Mouse (Mus musculus): Measurements from ENCODE around the gene Tmed1. TPM values are rescaled to one million over a fixed set of nuclear protein-coding genes. Genes with fewer than 3 reads are reported as not detected.

The Tmed1 gene
- polyA plus RNA-seq (2014; fragmentation: Nextera tagmentation; extraction: Ambion mirVana) = 48.0 and 50.2 TPM in 2 replicates

DNA sequence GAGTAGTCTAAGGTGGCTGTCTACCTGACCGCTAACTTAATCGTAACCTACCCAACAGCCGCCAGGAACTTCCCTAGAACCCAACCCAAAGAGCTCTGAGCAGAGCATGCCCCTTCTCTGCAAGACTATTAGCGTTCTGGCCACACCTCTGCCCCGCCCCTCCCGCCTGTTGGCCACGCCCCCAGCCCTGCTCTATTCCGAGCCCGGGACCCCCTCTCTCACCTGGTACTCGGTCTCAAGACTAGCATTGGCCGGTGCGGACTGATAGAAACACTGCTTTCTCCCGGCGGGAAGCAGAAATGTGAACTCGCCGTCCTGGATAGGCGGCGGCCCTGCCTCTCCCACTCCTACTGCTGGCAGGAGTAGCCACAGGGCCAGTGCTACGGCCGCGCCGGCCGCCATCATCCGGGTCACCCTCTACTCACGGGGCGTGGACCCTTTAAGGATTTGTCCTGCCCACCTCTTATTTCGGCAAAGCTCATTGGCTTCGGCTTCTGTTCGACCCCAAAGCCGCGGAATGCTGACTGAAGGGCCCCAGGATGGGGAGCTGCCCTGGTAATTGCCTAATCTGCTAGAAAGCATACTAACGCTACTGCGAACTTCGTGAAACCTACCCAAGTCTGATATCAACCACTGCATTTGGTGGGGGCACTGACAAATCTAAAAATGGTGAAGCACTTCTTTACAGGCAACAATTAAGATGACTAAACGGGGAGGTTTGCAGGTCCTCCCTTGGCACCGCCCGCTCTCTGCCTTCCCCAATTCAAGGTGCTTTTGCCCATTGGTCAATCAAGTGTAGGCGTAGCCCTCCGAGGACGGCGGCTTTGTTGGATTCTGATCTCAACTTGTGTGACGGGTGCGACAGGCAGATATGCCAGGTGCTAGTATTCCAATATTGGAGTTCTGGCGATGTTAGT, at the start of gene Tmed1:
TSS of gene Tmed1 (minus strand) at position 481 of the 917 bp plus-strand sequence.
- H3K27ac ChIP-seq (replicated peaks; ENCODE audit: low read depth, low read length) = peak within 1 kb of the TSS; percentile 92
- H3K27me3 ChIP-seq (ENCODE audit: control insufficient read depth, insufficient read depth, low read length) = no peaks in the 10 kb centered on the region
- H3K9ac ChIP-seq (replicated peaks; ENCODE audit: low read length) = peak within 1 kb of the TSS; percentile 72
- under 1% methylated on average over 44 of the region's 44 CpGs for WGBS
- peak; percentile 94 for ATAC-seq (ENCODE audit: low FRiP score, low TSS enrichment)
- peak within 1 kb of the TSS; percentile 56 for H3K4me2 ChIP-seq (ENCODE audit: low read length)
- peaks cover 11% of the 10 kb centered on the region for H3K4me1 ChIP-seq (ENCODE audit: control insufficient read depth, insufficient read depth, low read length)
- peak within 1 kb of the TSS; percentile 72 for H3K4me3 ChIP-seq (replicated peaks; ENCODE audit: low read depth, low read length)
- peak; percentile 96 for DNase-seq
- H3K36me3 ChIP-seq (ENCODE audit: control insufficient read depth, insufficient read depth, low read length) = peaks cover 40% of the 10 kb centered on the region
- no peaks in the 10 kb centered on the region for H3K9me3 ChIP-seq (ENCODE audit: control insufficient read depth, low read length)

DNA sequence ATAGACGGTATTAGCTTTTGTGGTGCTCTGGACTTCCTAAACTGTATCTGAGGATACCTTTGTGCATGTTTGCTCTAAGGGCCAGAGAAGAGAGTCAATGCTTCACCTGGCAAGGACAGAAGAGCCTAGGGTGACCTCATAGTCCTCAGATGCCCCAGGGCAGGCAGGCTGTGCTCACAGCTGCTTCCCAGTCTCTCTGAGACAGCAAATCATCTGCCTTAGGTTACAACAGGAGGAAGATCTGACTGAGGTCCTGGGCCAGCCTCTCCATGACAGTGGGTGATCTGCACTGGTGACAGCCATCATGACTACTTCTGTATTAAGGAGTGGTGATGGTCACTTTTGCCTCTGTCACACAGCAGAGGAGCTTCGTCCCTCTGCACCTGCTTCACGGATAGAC, 49.1 kb upstream of the Tmed1 start:
- no peak overlapping the region for H3K9ac ChIP-seq (replicated peaks; ENCODE audit: low read length)
- peaks cover 19% of the 10 kb centered on the region for H3K36me3 ChIP-seq (ENCODE audit: control insufficient read depth, insufficient read depth, low read length)
- H3K4me2 ChIP-seq (ENCODE audit: low read length) = no peak overlapping the region
- no peaks in the 10 kb centered on the region for H3K9me3 ChIP-seq (ENCODE audit: control insufficient read depth, low read length)
- H3K27me3 ChIP-seq (ENCODE audit: control insufficient read depth, insufficient read depth, low read length) = no peaks in the 10 kb centered on the region
- H3K4me3 ChIP-seq (replicated peaks; ENCODE audit: low read depth, low read length) = no peak overlapping the region
- 92% methylated on average over 3 of the region's 3 CpGs for WGBS
- no peak for ATAC-seq (ENCODE audit: low FRiP score, low TSS enrichment)
- DNase-seq = no peak
- H3K27ac ChIP-seq (replicated peaks; ENCODE audit: low read depth, low read length) = no peak overlapping the region
- no peaks in the 10 kb centered on the region for H3K4me1 ChIP-seq (ENCODE audit: control insufficient read depth, insufficient read depth, low read length)

DNA sequence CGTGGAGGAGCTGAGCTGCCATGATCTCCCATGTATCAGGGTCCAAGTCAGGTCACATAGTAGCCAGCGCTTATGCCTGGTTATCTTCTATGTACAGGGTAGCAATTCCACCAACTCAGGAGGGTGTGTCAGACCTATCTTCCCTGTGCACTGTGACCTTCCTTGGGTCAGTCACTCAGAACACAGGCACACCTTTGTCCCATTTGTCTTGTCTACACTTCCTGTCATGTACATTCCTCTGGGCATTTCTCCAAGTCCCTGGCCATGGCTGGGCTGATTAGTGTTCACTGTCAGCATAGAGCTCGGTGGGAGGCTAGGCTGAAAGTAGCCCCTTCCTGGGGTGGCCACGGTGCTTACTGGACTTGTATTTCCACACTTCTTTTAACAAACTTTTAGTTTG, 48.3 kb upstream of the Tmed1 start:
- H3K27me3 ChIP-seq (ENCODE audit: control insufficient read depth, insufficient read depth, low read length) = no peaks in the 10 kb centered on the region
- H3K4me3 ChIP-seq (replicated peaks; ENCODE audit: low read depth, low read length) = no peak overlapping the region
- DNase-seq (no peak), ATAC-seq (ENCODE audit: low FRiP score, low TSS enrichment) (no peak)
- H3K36me3 ChIP-seq (ENCODE audit: control insufficient read depth, insufficient read depth, low read length) = peaks cover 19% of the 10 kb centered on the region
- H3K9ac ChIP-seq (replicated peaks; ENCODE audit: low read length) = no peak overlapping the region
- H3K4me2 ChIP-seq (ENCODE audit: low read length) = no peak overlapping the region
- no peaks in the 10 kb centered on the region for H3K9me3 ChIP-seq (ENCODE audit: control insufficient read depth, low read length)
- no peaks in the 10 kb centered on the region for H3K4me1 ChIP-seq (ENCODE audit: control insufficient read depth, insufficient read depth, low read length)
- H3K27ac ChIP-seq (replicated peaks; ENCODE audit: low read depth, low read length) = no peak overlapping the region
- WGBS = 92% methylated on average over 4 of the region's 4 CpGs

DNA sequence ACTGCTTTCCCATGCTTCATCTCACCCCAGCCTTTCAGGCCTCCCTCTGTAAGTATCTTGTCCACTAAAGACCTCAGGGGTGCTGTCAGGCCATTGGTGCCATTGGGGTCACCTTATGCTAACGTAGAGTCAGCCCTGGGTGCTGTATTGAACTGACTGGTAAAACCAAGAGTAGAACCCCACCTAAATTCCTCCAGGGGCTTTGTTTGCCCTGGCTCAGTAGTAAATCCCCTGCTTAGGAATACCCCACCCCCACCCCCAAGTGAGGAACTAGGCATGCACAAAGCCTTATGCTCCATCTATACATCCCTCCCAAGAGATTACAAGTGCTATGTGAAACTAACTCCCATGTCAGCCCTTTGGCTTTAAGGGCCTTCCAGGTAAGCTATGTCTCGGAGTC, 47.5 kb upstream of the Tmed1 start:
- DNase-seq (no peak), ATAC-seq (ENCODE audit: low FRiP score, low TSS enrichment) (no peak)
- Histone ChIP-seq H3K36me3 (ENCODE audit: control insufficient read depth, insufficient read depth, low read length) (peaks cover 19% of the 10 kb centered on the region), H3K4me2 (ENCODE audit: low read length) (no peak overlapping the region), H3K9me3 (ENCODE audit: control insufficient read depth, low read length) (no peaks in the 10 kb centered on the region), H3K27ac (replicated peaks; ENCODE audit: low read depth, low read length) (no peak overlapping the region), H3K4me1 (ENCODE audit: control insufficient read depth, insufficient read depth, low read length) (no peaks in the 10 kb centered on the region), H3K4me3 (replicated peaks; ENCODE audit: low read depth, low read length) (no peak overlapping the region), H3K9ac (replicated peaks; ENCODE audit: low read length) (no peak overlapping the region), H3K27me3 (ENCODE audit: control insufficient read depth, insufficient read depth, low read length) (no peaks in the 10 kb centered on the region)
- 89% methylated on average over 2 of the region's 2 CpGs for WGBS

DNA sequence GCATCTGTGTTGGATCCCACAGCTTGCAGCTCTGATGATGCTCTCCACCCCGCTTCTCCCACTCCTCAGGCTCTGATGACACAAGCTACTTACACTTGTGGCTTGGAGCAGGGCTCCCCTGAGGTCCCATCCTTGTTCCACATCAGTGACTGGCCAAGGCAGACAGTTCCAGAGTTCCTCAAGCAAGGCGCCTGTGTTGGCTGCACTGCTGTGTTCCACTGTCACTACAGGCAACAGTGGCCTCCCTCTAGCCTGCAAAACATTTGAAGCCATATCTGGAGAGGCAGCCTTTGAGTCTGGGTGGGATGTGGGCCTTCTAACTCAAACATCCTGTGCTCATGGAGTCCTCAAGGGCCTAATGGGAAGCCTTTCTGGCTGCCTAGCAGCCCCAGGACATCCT, 46.9 kb upstream of the Tmed1 start:
- H3K9ac ChIP-seq (replicated peaks; ENCODE audit: low read length) = no peak overlapping the region
- H3K27me3 ChIP-seq (ENCODE audit: control insufficient read depth, insufficient read depth, low read length) = no peaks in the 10 kb centered on the region
- no peaks in the 10 kb centered on the region for H3K9me3 ChIP-seq (ENCODE audit: control insufficient read depth, low read length)
- 91% methylated on average over 2 of the region's 2 CpGs for WGBS
- no peak overlapping the region for H3K4me2 ChIP-seq (ENCODE audit: low read length)
- DNase-seq (no peak), ATAC-seq (ENCODE audit: low FRiP score, low TSS enrichment) (no peak)
- H3K36me3 ChIP-seq (ENCODE audit: control insufficient read depth, insufficient read depth, low read length) = peaks cover 19% of the 10 kb centered on the region
- H3K4me1 ChIP-seq (ENCODE audit: control insufficient read depth, insufficient read depth, low read length) = no peaks in the 10 kb centered on the region
- H3K27ac ChIP-seq (replicated peaks; ENCODE audit: low read depth, low read length) = no peak overlapping the region
- no peak overlapping the region for H3K4me3 ChIP-seq (replicated peaks; ENCODE audit: low read depth, low read length)

DNA sequence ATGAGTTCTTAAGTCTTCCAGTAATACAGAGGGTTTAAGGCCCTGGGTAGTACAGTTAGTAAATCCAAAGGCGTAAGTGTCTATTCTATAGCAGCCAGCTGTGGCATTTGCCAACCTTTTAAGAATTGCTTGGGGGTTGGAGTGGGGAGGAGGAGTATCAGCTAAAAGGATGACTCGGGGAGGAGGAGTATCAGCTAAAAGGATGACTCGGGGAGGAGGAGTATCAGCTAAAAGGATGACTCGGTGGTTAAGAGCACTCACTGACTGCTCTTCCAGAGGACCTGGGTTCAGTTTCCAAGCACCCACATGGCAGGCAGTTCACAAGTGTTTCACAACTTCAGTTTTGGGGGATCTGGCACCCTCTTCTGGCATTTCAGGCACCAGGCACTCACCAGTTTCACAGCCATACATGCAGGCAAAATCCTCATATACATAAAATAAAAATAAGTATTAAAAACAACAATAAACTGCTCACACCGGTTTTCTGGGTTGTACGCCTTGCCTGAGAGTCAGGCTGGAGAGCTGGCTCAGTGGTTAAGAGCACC, 45.2 kb upstream of the Tmed1 start:
- no peak overlapping the region for H3K27ac ChIP-seq (replicated peaks; ENCODE audit: low read depth, low read length)
- no peak for DNase-seq
- 88% methylated on average over 6 of the region's 6 CpGs for WGBS
- H3K4me1 ChIP-seq (ENCODE audit: control insufficient read depth, insufficient read depth, low read length) = no peaks in the 10 kb centered on the region
- H3K27me3 ChIP-seq (ENCODE audit: control insufficient read depth, insufficient read depth, low read length) = no peaks in the 10 kb centered on the region
- H3K36me3 ChIP-seq (ENCODE audit: control insufficient read depth, insufficient read depth, low read length) = peaks cover 23% of the 10 kb centered on the region
- no peak overlapping the region for H3K4me3 ChIP-seq (replicated peaks; ENCODE audit: low read depth, low read length)
- no peak for ATAC-seq (ENCODE audit: low FRiP score, low TSS enrichment)
- no peak overlapping the region for H3K4me2 ChIP-seq (ENCODE audit: low read length)
- no peak overlapping the region for H3K9ac ChIP-seq (replicated peaks; ENCODE audit: low read length)
- no peaks in the 10 kb centered on the region for H3K9me3 ChIP-seq (ENCODE audit: control insufficient read depth, low read length)

DNA sequence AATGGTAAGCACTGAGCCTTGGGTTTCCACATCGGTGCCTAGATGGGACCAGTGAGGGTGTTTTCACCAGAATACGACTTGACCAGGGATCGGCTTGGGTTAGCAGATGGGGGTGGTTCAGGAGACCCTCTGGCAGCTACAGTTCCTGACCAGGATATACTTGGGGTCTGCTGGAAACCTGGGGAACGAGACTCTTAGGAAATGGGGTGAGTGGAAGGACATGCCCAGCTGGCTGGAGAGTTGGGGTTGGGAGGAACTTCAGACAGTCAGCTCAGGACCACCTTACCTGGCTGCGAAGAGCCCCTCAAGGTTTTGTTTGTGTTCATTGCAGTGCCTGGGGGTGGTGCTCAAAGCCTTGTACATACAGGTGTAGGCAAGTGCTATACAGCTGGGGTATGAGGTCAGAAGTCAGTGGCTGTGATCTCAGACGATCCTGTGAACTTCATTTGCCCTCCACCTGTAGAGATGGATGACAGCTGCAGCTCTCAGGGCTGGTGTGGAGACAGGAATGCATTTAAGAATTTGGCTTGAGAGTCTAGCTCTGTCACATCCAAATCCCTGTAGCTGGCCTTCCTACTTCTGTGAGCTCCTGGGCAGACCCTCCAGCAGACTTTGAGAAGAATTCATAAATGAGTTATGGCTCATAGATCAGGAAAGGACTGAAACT, 43.7 kb upstream of the Tmed1 start:
- Histone ChIP-seq H3K36me3 (ENCODE audit: control insufficient read depth, insufficient read depth, low read length) (peaks cover 25% of the 10 kb centered on the region), H3K9ac (replicated peaks; ENCODE audit: low read length) (no peak overlapping the region), H3K4me2 (ENCODE audit: low read length) (no peak overlapping the region), H3K4me3 (replicated peaks; ENCODE audit: low read depth, low read length) (no peak overlapping the region), H3K27ac (replicated peaks; ENCODE audit: low read depth, low read length) (no peak overlapping the region), H3K27me3 (ENCODE audit: control insufficient read depth, insufficient read depth, low read length) (no peaks in the 10 kb centered on the region), H3K9me3 (ENCODE audit: control insufficient read depth, low read length) (no peaks in the 10 kb centered on the region), H3K4me1 (ENCODE audit: control insufficient read depth, insufficient read depth, low read length) (0 out of 2 replicates have a peak, but pooled peaks cover 3% of the 10 kb centered on the region)
- WGBS = 94% methylated on average over 6 of the region's 6 CpGs
- no peak for ATAC-seq (ENCODE audit: low FRiP score, low TSS enrichment)
- DNase-seq = no peak

DNA sequence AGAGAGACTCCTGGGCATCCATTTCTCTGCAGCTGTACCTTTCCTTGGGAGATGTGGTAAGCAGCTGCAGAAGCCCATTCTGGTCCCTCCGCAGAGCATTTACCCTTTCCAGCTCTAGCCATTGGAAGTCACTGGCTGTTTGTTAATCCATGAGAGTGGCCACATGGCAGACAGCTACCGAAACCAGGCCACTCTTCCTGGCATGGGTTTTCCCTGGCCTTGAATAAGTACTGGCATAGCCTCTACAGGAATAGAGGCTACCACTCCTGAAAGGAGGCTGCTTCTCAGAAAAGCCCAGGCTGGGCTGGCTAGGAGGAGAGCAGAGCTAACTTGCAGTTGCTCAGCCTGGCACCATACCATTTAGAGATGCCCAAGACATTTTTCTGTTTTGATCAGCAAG, 41.0 kb upstream of the Tmed1 start:
- H3K36me3 ChIP-seq (ENCODE audit: control insufficient read depth, insufficient read depth, low read length) = peaks cover 16% of the 10 kb centered on the region
- no peak overlapping the region for H3K4me3 ChIP-seq (replicated peaks; ENCODE audit: low read depth, low read length)
- no peak overlapping the region for H3K9ac ChIP-seq (replicated peaks; ENCODE audit: low read length)
- no peak overlapping the region for H3K27ac ChIP-seq (replicated peaks; ENCODE audit: low read depth, low read length)
- ATAC-seq (ENCODE audit: low FRiP score, low TSS enrichment) (no peak), DNase-seq (no peak)
- H3K4me1 ChIP-seq (ENCODE audit: control insufficient read depth, insufficient read depth, low read length) = peaks cover 10% of the 10 kb centered on the region
- H3K4me2 ChIP-seq (ENCODE audit: low read length) = no peak overlapping the region
- no peaks in the 10 kb centered on the region for H3K9me3 ChIP-seq (ENCODE audit: control insufficient read depth, low read length)
- 98% methylated on average over 2 of the region's 2 CpGs for WGBS
- H3K27me3 ChIP-seq (ENCODE audit: control insufficient read depth, insufficient read depth, low read length) = no peaks in the 10 kb centered on the region
